Mouse (Mus musculus) cortical plate, adult 2 months (tissue): Measurements from ENCODE around the gene Gnb3.

ENCODE experiments used
- CTCF ChIP-seq: fragments of 200-500 bp; IDR thresholded peaks from 2 replicates; pipeline ENCODE4 v1.5.1; 2011; ENCODE audit warnings: mild to moderate bottlenecking, control low read depth, low read length; ENCODE audit not compliant: insufficient read depth; ENCODE audit errors: extremely low read depth
- POLR2A ChIP-seq: fragments of 200-500 bp; IDR thresholded peaks from 2 replicates; pipeline ENCODE4 v1.6.1; 2011; ENCODE audit warnings: mild to moderate bottlenecking, low read length, control low read depth; ENCODE audit not compliant: insufficient read depth; ENCODE audit errors: extremely low read depth

GRCm38 (mm10) chr6:124803061-124803460, 37.0 kb downstream of the Gnb3 start:
- no peak for TF ChIP-seq CTCF
- no peak for TF ChIP-seq POLR2A
